Mouse (Mus musculus): ENCODE results near the gene Hecw2.

The Hecw2 gene

GRCm38 (mm10) chr1:53894299-53894698 lies 300.7 kb downstream of the Hecw2 start:
- in situ Hi-C loops (cut with MboI), result no loop called here

- in situ Hi-C loops (cut with MboI), result no loop called here
Measured at GRCm38 (mm10) chr1:53890380-53890779, 304.6 kb downstream of the Hecw2 start.

- in situ Hi-C loops (cut with MboI), result loop anchor here (5.0 kb wide), 2 partner anchors 38 to 118 kb away; no protein-coding TSS in a partner anchor
Measured at GRCm38 (mm10) chr1:53889806-53890205, 305.2 kb downstream of the Hecw2 start.

- in situ Hi-C loops (cut with MboI), result no loop called here
Measured at GRCm38 (mm10) chr1:53882480-53882879, 312.5 kb downstream of the Hecw2 start.

GRCm38 (mm10) chr1:53875919-53876318 lies 319.0 kb downstream of the Hecw2 start:
- in situ Hi-C loops (cut with MboI), result no loop called here

GRCm38 (mm10) chr1:53867316-53867715 lies 327.7 kb downstream of the Hecw2 start:
- in situ Hi-C loops (cut with MboI), result no loop called here

GRCm38 (mm10) chr1:53866374-53866902 lies 328.5 kb downstream of the Hecw2 start:
- in situ Hi-C loops (cut with MboI), result no loop called here

- in situ Hi-C loops (cut with MboI), result no loop called here
Measured at GRCm38 (mm10) chr1:53864046-53864445, 330.9 kb downstream of the Hecw2 start.

GRCm38 (mm10) chr1:53860611-53861010 lies 334.4 kb downstream of the Hecw2 start:
- in situ Hi-C loops (cut with MboI), result no loop called here

- in situ Hi-C loops (cut with MboI), result no loop called here
Measured at GRCm38 (mm10) chr1:53859175-53859574, 335.8 kb downstream of the Hecw2 start.

- in situ Hi-C loops (cut with MboI), result no loop called here
Measured at GRCm38 (mm10) chr1:53856501-53857103, 338.4 kb downstream of the Hecw2 start.

- in situ Hi-C loops (cut with MboI), result no loop called here
Measured at GRCm38 (mm10) chr1:53855732-53856131, 339.2 kb downstream of the Hecw2 start.

GRCm38 (mm10) chr1:53852086-53852610 lies 342.8 kb downstream of the Hecw2 start:
- in situ Hi-C loops (cut with MboI), result loop anchor here (5.0 kb wide), 2 partner anchors 35 to 75 kb away; no protein-coding TSS in a partner anchor

- in situ Hi-C loops (cut with MboI), result loop anchor here (5.0 kb wide), 2 partner anchors 36 to 74 kb away; no protein-coding TSS in a partner anchor
Measured at GRCm38 (mm10) chr1:53851334-53851733, 343.6 kb downstream of the Hecw2 start.

- in situ Hi-C loops (cut with MboI), result loop anchor here (5.0 kb wide), 2 partner anchors 36 to 74 kb away; no protein-coding TSS in a partner anchor
Measured at GRCm38 (mm10) chr1:53850891-53851290, 344.1 kb downstream of the Hecw2 start.

- in situ Hi-C loops (cut with MboI), result no loop called here
Measured at GRCm38 (mm10) chr1:53846665-53847237, 348.2 kb downstream of the Hecw2 start.

GRCm38 (mm10) chr1:53845854-53846253 lies 349.1 kb downstream of the Hecw2 start:
- in situ Hi-C loops (cut with MboI), result no loop called here

- in situ Hi-C loops (cut with MboI), result no loop called here
Measured at GRCm38 (mm10) chr1:53844914-53845612, 349.9 kb downstream of the Hecw2 start.

GRCm38 (mm10) chr1:53844122-53844913 lies 350.6 kb downstream of the Hecw2 start:
- in situ Hi-C loops (cut with MboI), result no loop called here

- in situ Hi-C loops (cut with MboI), result no loop called here
Measured at GRCm38 (mm10) chr1:53843051-53843450, 351.9 kb downstream of the Hecw2 start.

GRCm38 (mm10) chr1:53841080-53841479 lies 353.9 kb downstream of the Hecw2 start:
- in situ Hi-C loops (cut with MboI), result no loop called here

- in situ Hi-C loops (cut with MboI), result no loop called here
Measured at GRCm38 (mm10) chr1:53839392-53839791, 355.6 kb downstream of the Hecw2 start.

All from mature B cell (primary cell).